Mouse (Mus musculus): ENCODE measurements around the gene Mettl11b.

DNA sequence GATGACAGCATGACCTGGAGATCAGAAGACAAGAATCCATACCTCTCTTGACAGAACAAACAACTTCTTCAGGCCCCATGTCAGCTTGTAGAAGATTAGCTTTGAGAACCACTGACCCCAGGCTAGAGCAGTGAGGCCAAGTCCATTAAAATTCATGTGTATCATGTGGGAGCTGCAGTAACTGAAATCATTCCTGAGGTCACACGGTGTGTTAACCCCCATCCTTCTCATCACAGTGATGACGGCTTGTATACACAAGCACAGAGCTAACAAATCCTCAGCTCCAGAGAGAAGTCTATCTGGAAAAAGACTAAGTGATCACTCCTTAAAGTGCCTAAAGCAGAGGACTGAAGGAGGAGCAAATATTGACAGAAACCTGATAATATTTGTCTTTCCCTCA lies 68.0 kb downstream of the Mettl11b start:
- no peak for TF ChIP-seq EP300 (IDR thresholded peaks at IDR 0.05)
- no peak for TF ChIP-seq CTCF (IDR thresholded peaks at IDR 0.05)

Measured in lung, postnatal 0 days (tissue).